Mouse (Mus musculus): Measurements from ENCODE around the gene Larp4b. TPM values are rescaled to one million over a fixed set of nuclear protein-coding genes. Genes with fewer than 3 reads are reported as not detected.

Gene Larp4b
- polyA plus RNA-seq, 1 experiment from 2014 or later, result 28.4 TPM

GRCm38 (mm10) chr13:9175171-9175570 lies 81.5 kb downstream of the Larp4b start:
- DNase-seq (ENCODE audit: low spot score) (no peak), ATAC-seq (ENCODE audit: low FRiP score, low TSS enrichment) (no peak)
- Histone ChIP-seq H3K4me3 (ENCODE audit: low read depth, low read length) (no peak overlapping the region), H3K36me3 (ENCODE audit: control insufficient read depth, insufficient read depth, low read length) (peaks cover 15% of the 10 kb centered on the region), H3K9me3 (ENCODE audit: control insufficient read depth, low read length) (no peaks in the 10 kb centered on the region), H3K4me1 (replicated peaks; ENCODE audit: control insufficient read depth, insufficient read depth) (no peaks in the 10 kb centered on the region), H3K27me3 (ENCODE audit: control insufficient read depth, insufficient read depth, low read length) (no peaks in the 10 kb centered on the region), H3K4me2 (replicated peaks; ENCODE audit: low read depth) (no peak overlapping the region), H3K9ac (ENCODE audit: low read length) (no peak overlapping the region), H3K27ac (replicated peaks) (no peak overlapping the region)
- TF ChIP-seq CTCF (IDR thresholded peaks at IDR 0.05; ENCODE audit: low read depth) (no peak), EP300 (optimal IDR thresholded peaks at IDR 0.05) (no peak)
- 87% methylated on average over 5 of the region's 5 CpGs for WGBS

DNA sequence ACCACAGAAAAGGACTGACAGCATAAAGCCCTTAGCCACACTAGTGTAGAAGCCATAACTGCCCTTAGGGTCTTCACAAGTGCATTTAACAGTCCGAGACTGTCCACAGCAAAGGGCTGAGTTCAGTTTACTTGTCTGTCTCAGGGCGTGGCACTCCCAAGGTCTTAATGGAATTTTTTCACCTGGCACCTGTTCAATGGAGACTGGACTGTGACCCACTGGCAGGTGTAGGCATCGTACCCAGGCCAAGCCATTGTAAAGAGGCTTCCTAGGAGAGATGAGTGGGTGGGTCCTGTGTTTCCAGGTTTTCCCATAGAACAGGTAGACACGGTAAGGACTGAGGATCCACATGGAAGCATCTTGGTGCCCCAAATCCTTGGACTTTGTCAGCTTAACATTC lies 84.6 kb downstream of the Larp4b start:
- H3K4me1 ChIP-seq (replicated peaks; ENCODE audit: control insufficient read depth, insufficient read depth), result no peaks in the 10 kb centered on the region
- ATAC-seq (ENCODE audit: low FRiP score, low TSS enrichment), result no peak
- peaks cover under 1% of the 10 kb centered on the region for H3K36me3 ChIP-seq (ENCODE audit: control insufficient read depth, insufficient read depth, low read length)
- no peak overlapping the region for H3K9ac ChIP-seq (ENCODE audit: low read length)
- TF ChIP-seq CTCF (IDR thresholded peaks at IDR 0.05; ENCODE audit: low read depth) (no peak), EP300 (optimal IDR thresholded peaks at IDR 0.05) (no peak)
- 63% methylated on average over 4 of the region's 4 CpGs for WGBS
- no peak for DNase-seq (ENCODE audit: low spot score)
- no peak overlapping the region for H3K4me3 ChIP-seq (ENCODE audit: low read depth, low read length)
- no peak overlapping the region for H3K27ac ChIP-seq (replicated peaks)
- no peaks in the 10 kb centered on the region for H3K9me3 ChIP-seq (ENCODE audit: control insufficient read depth, low read length)
- H3K27me3 ChIP-seq (ENCODE audit: control insufficient read depth, insufficient read depth, low read length), result no peaks in the 10 kb centered on the region
- no peak overlapping the region for H3K4me2 ChIP-seq (replicated peaks; ENCODE audit: low read depth)

- Histone ChIP-seq H3K4me2 (replicated peaks; ENCODE audit: low read depth) (no peak overlapping the region), H3K36me3 (ENCODE audit: control insufficient read depth, insufficient read depth, low read length) (no peaks in the 10 kb centered on the region; the same call in 1 of the 2 replicates), H3K27ac (replicated peaks) (no peak overlapping the region), H3K4me3 (ENCODE audit: low read depth, low read length) (no peak overlapping the region), H3K9me3 (ENCODE audit: control insufficient read depth, low read length) (no peaks in the 10 kb centered on the region), H3K27me3 (ENCODE audit: control insufficient read depth, insufficient read depth, low read length) (no peaks in the 10 kb centered on the region), H3K9ac (ENCODE audit: low read length) (no peak overlapping the region), H3K4me1 (replicated peaks; ENCODE audit: control insufficient read depth, insufficient read depth) (no peaks in the 10 kb centered on the region)
- 56% methylated on average over 3 of the region's 3 CpGs for WGBS
- TF ChIP-seq CTCF (IDR thresholded peaks at IDR 0.05; ENCODE audit: low read depth) (peak; percentile 41), EP300 (optimal IDR thresholded peaks at IDR 0.05) (no peak)
- no peak for DNase-seq (ENCODE audit: low spot score)
- ATAC-seq (ENCODE audit: low FRiP score, low TSS enrichment), result no peak
Observed at GRCm38 (mm10) chr13:9178718-9179117, 85.0 kb downstream of the Larp4b start.

DNA sequence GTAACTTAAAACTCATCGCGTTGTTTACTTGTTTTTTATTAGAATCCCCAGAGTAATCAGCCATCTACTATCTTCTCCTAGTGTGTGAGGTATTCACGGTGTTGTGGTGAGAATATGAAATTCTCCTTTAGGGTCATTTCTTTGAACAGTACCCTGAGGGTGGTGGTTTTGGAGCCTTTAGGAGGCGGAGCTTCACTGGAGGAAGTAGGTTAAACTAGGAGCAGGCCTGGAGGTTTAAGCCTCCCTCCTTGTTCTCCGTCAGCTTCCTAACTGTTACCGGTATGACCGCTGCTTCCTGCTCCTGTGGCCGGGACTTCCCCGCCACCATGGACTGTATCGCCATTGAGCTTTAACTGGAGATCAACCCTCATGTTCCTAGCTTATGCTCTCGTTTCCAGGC lies 86.5 kb downstream of the Larp4b start:
- no peak overlapping the region for H3K4me3 ChIP-seq (ENCODE audit: low read depth, low read length)
- no peak for DNase-seq (ENCODE audit: low spot score)
- H3K27ac ChIP-seq (replicated peaks), result no peak overlapping the region
- H3K36me3 ChIP-seq (ENCODE audit: control insufficient read depth, insufficient read depth, low read length), result no peaks in the 10 kb centered on the region
- no peaks in the 10 kb centered on the region for H3K4me1 ChIP-seq (replicated peaks; ENCODE audit: control insufficient read depth, insufficient read depth)
- H3K9me3 ChIP-seq (ENCODE audit: control insufficient read depth, low read length), result no peaks in the 10 kb centered on the region
- peak overlapping the region; percentile 5; the same call in 1 of the 2 replicates for H3K4me2 ChIP-seq (replicated peaks; ENCODE audit: low read depth)
- TF ChIP-seq CTCF (IDR thresholded peaks at IDR 0.05; ENCODE audit: low read depth) (no peak), EP300 (optimal IDR thresholded peaks at IDR 0.05) (no peak)
- no peak overlapping the region for H3K9ac ChIP-seq (ENCODE audit: low read length)
- 52% methylated on average over 11 of the region's 11 CpGs for WGBS
- ATAC-seq (ENCODE audit: low FRiP score, low TSS enrichment), result peak; percentile 28; the same call in 1 of the 2 replicates
- H3K27me3 ChIP-seq (ENCODE audit: control insufficient read depth, insufficient read depth, low read length), result no peaks in the 10 kb centered on the region

DNA sequence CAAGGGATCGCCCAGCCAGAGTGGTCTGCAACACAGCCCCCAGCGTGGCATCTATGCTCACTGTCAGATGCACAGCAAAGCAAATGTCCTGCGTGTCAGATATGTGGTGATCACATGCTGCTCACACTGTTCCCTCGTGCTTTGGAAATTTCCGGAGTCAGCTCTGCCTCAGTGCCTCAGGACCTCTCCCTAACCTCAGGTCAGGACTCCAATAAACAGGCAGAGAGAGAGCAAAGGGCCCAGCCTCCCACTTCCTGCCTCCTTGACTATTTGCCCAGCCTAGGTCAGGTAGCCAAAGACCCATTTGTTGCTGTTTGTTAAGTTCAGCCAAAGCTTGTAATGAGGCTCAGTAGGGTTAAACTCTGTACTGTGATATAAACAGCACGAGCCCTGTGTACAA lies 87.4 kb downstream of the Larp4b start:
- no peaks in the 10 kb centered on the region for H3K36me3 ChIP-seq (ENCODE audit: control insufficient read depth, insufficient read depth, low read length)
- DNase-seq (ENCODE audit: low spot score), result no peak
- no peaks in the 10 kb centered on the region for H3K27me3 ChIP-seq (ENCODE audit: control insufficient read depth, insufficient read depth, low read length)
- 72% methylated on average over 6 of the region's 6 CpGs for WGBS
- ATAC-seq (ENCODE audit: low FRiP score, low TSS enrichment), result no peak
- no peak overlapping the region for H3K9ac ChIP-seq (ENCODE audit: low read length)
- H3K4me2 ChIP-seq (replicated peaks; ENCODE audit: low read depth), result no peak overlapping the region
- H3K27ac ChIP-seq (replicated peaks), result no peak overlapping the region
- no peaks in the 10 kb centered on the region for H3K4me1 ChIP-seq (replicated peaks; ENCODE audit: control insufficient read depth, insufficient read depth)
- H3K4me3 ChIP-seq (ENCODE audit: low read depth, low read length), result no peak overlapping the region
- no peak for TF ChIP-seq EP300 (optimal IDR thresholded peaks at IDR 0.05)
- TF ChIP-seq CTCF (IDR thresholded peaks at IDR 0.05; ENCODE audit: low read depth), result no peak
- no peaks in the 10 kb centered on the region for H3K9me3 ChIP-seq (ENCODE audit: control insufficient read depth, low read length)

- ATAC-seq (ENCODE audit: low FRiP score, low TSS enrichment), result peak; percentile 58
- no peak overlapping the region for H3K4me3 ChIP-seq (ENCODE audit: low read depth, low read length)
- 11% methylated on average over 11 of the region's 11 CpGs for WGBS
Observed at GRCm38 (mm10) chr13:9181666-9182264, 88.1 kb downstream of the Larp4b start.

More at GRCm38 (mm10) chr13:9181666-9182264, 88.1 kb downstream of the Larp4b start:
- H3K36me3 ChIP-seq (ENCODE audit: control insufficient read depth, insufficient read depth, low read length), result no peaks in the 10 kb centered on the region
- TF ChIP-seq EP300 (optimal IDR thresholded peaks at IDR 0.05), result no peak
- TF ChIP-seq CTCF (IDR thresholded peaks at IDR 0.05; ENCODE audit: low read depth), result peak; percentile 97
- H3K27me3 ChIP-seq (ENCODE audit: control insufficient read depth, insufficient read depth, low read length), result no peaks in the 10 kb centered on the region
- peak; percentile 87 for DNase-seq (ENCODE audit: low spot score)
- H3K4me2 ChIP-seq (replicated peaks; ENCODE audit: low read depth), result no peak overlapping the region
- H3K9me3 ChIP-seq (ENCODE audit: control insufficient read depth, low read length), result no peaks in the 10 kb centered on the region
- no peaks in the 10 kb centered on the region for H3K4me1 ChIP-seq (replicated peaks; ENCODE audit: control insufficient read depth, insufficient read depth)
- H3K27ac ChIP-seq (replicated peaks), result no peak overlapping the region
- H3K9ac ChIP-seq (ENCODE audit: low read length), result no peak overlapping the region

Data from stomach, postnatal 0 days (tissue).